Mouse (Mus musculus): ENCODE measurements around the gene Aamdc. TPM values are rescaled to one million over a fixed set of nuclear protein-coding genes. Genes with fewer than 3 reads are reported as not detected.

The Aamdc gene
- 35.9 and 41.7 TPM in 2 replicates for polyA plus RNA-seq (2016; fragmentation: Nextera tagmentation; extraction: Ambion mirVana)

GRCm38 (mm10) chr7:97579067-97579975 lies at the start of gene Aamdc, which contains the start of gene Rsf1:
Gene Aamdc (minus strand): TSS chr7:97579497.
Gene Rsf1 (plus strand): TSS chr7:97579889.
- Histone ChIP-seq H3K36me3 (0 out of 2 replicates have a peak, but pooled peaks cover 3% of the 10 kb centered on the region), H3K4me1 (replicated peaks) (peaks cover 16% of the 10 kb centered on the region), H3K4me3 (peak within 1 kb of the TSS; percentile 100), H3K27me3 (ENCODE audit: insufficient read depth, poor library complexity, severe bottlenecking) (no peaks in the 10 kb centered on the region), H3K9me3 (no peaks in the 10 kb centered on the region), H3K27ac (peak within 1 kb of the TSS; percentile 100)
- WGBS = under 1% methylated on average over 68 of the region's 68 CpGs
- DNase-seq (ENCODE audit: low spot score) = peak; percentile 96

GRCm38 (mm10) chr7:97623402-97623801 lies 44.1 kb upstream of the Aamdc start:
- H3K27ac ChIP-seq = no peak overlapping the region
- DNase-seq (ENCODE audit: low spot score) = no peak
- no peaks in the 10 kb centered on the region for H3K4me1 ChIP-seq (replicated peaks)
- no peak overlapping the region for H3K4me3 ChIP-seq
- H3K36me3 ChIP-seq = peaks cover 10% of the 10 kb centered on the region; the same call in 1 of the 2 replicates
- no peaks in the 10 kb centered on the region for H3K27me3 ChIP-seq (ENCODE audit: insufficient read depth, poor library complexity, severe bottlenecking)
- no peaks in the 10 kb centered on the region for H3K9me3 ChIP-seq

- DNase-seq (ENCODE audit: low spot score) = no peak
- H3K36me3 ChIP-seq = peaks cover 17% of the 10 kb centered on the region
- H3K27ac ChIP-seq = no peak overlapping the region
- H3K27me3 ChIP-seq (ENCODE audit: insufficient read depth, poor library complexity, severe bottlenecking) = no peaks in the 10 kb centered on the region
- WGBS = 91% methylated on average over 1 of the region's 1 CpGs
- H3K4me1 ChIP-seq (replicated peaks) = no peaks in the 10 kb centered on the region
- H3K4me3 ChIP-seq = no peak overlapping the region
- no peaks in the 10 kb centered on the region for H3K9me3 ChIP-seq
Measured at GRCm38 (mm10) chr7:97622676-97623075, 43.4 kb upstream of the Aamdc start.

- Histone ChIP-seq H3K4me3 (no peak overlapping the region), H3K36me3 (peaks cover 20% of the 10 kb centered on the region), H3K27me3 (ENCODE audit: insufficient read depth, poor library complexity, severe bottlenecking) (no peaks in the 10 kb centered on the region), H3K4me1 (replicated peaks) (no peaks in the 10 kb centered on the region), H3K27ac (no peak overlapping the region), H3K9me3 (no peaks in the 10 kb centered on the region)
- no peak for DNase-seq (ENCODE audit: low spot score)
- WGBS = 94% methylated on average over 5 of the region's 5 CpGs
Measured at GRCm38 (mm10) chr7:97621346-97621745, 42.0 kb upstream of the Aamdc start.

GRCm38 (mm10) chr7:97598548-97598947 lies 19.3 kb upstream of the Aamdc start:
- no peak for DNase-seq (ENCODE audit: low spot score)
- Histone ChIP-seq H3K27me3 (ENCODE audit: insufficient read depth, poor library complexity, severe bottlenecking) (no peaks in the 10 kb centered on the region), H3K4me1 (replicated peaks) (no peaks in the 10 kb centered on the region), H3K4me3 (no peak overlapping the region), H3K27ac (no peak overlapping the region), H3K36me3 (peaks cover 21% of the 10 kb centered on the region; the same call in 1 of the 2 replicates), H3K9me3 (no peaks in the 10 kb centered on the region)
- WGBS = 91% methylated on average over 2 of the region's 2 CpGs

- Histone ChIP-seq H3K27me3 (ENCODE audit: insufficient read depth, poor library complexity, severe bottlenecking) (no peaks in the 10 kb centered on the region), H3K4me3 (no peak overlapping the region), H3K9me3 (no peaks in the 10 kb centered on the region), H3K27ac (no peak overlapping the region), H3K36me3 (peaks cover 36% of the 10 kb centered on the region), H3K4me1 (replicated peaks) (peaks cover 26% of the 10 kb centered on the region)
- 91% methylated on average over 2 of the region's 2 CpGs for WGBS
- no peak for DNase-seq (ENCODE audit: low spot score)
Measured at GRCm38 (mm10) chr7:97593535-97593934, 14.2 kb upstream of the Aamdc start.

- 96% methylated on average over 4 of the region's 4 CpGs for WGBS
- no peak overlapping the region for H3K4me3 ChIP-seq
- H3K36me3 ChIP-seq = peaks cover 36% of the 10 kb centered on the region
- DNase-seq (ENCODE audit: low spot score) = no peak
- H3K27ac ChIP-seq = no peak overlapping the region
- H3K9me3 ChIP-seq = no peaks in the 10 kb centered on the region
- peaks cover 26% of the 10 kb centered on the region for H3K4me1 ChIP-seq (replicated peaks)
- H3K27me3 ChIP-seq (ENCODE audit: insufficient read depth, poor library complexity, severe bottlenecking) = no peaks in the 10 kb centered on the region
Measured at GRCm38 (mm10) chr7:97592396-97592795, 13.1 kb upstream of the Aamdc start.

- Histone ChIP-seq H3K4me3 (no peak overlapping the region), H3K9me3 (no peaks in the 10 kb centered on the region), H3K27me3 (ENCODE audit: insufficient read depth, poor library complexity, severe bottlenecking) (no peaks in the 10 kb centered on the region), H3K4me1 (replicated peaks) (peaks cover 26% of the 10 kb centered on the region), H3K27ac (no peak overlapping the region), H3K36me3 (peaks cover 36% of the 10 kb centered on the region)
- no peak for DNase-seq (ENCODE audit: low spot score)
- 89% methylated on average over 6 of the region's 6 CpGs for WGBS
Measured at GRCm38 (mm10) chr7:97591336-97591735, 12.0 kb upstream of the Aamdc start.

GRCm38 (mm10) chr7:97590488-97590887 lies 11.2 kb upstream of the Aamdc start:
- peaks cover 26% of the 10 kb centered on the region for H3K4me1 ChIP-seq (replicated peaks)
- H3K36me3 ChIP-seq = peaks cover 35% of the 10 kb centered on the region
- H3K9me3 ChIP-seq = no peaks in the 10 kb centered on the region
- DNase-seq (ENCODE audit: low spot score) = peak; percentile 11
- no peak overlapping the region for H3K4me3 ChIP-seq
- H3K27ac ChIP-seq = no peak overlapping the region
- no peaks in the 10 kb centered on the region for H3K27me3 ChIP-seq (ENCODE audit: insufficient read depth, poor library complexity, severe bottlenecking)
- 54% methylated on average over 3 of the region's 3 CpGs for WGBS

GRCm38 (mm10) chr7:97588506-97588905 lies 9.2 kb upstream of the Aamdc start:
- DNase-seq (ENCODE audit: low spot score) = no peak

GRCm38 (mm10) chr7:97580843-97581214 lies 1.5 kb upstream of the Aamdc start:
- Histone ChIP-seq H3K36me3 (no peaks in the 10 kb centered on the region), H3K4me3 (peak overlapping the region; percentile 100), H3K9me3 (no peaks in the 10 kb centered on the region), H3K27me3 (ENCODE audit: insufficient read depth, poor library complexity, severe bottlenecking) (no peaks in the 10 kb centered on the region), H3K4me1 (replicated peaks) (peaks cover 16% of the 10 kb centered on the region), H3K27ac (peak overlapping the region; percentile 100)
- DNase-seq (ENCODE audit: low spot score) = peak; percentile 87
- under 1% methylated on average over 11 of the region's 11 CpGs for WGBS

More at GRCm38 (mm10) chr7:97588506-97588905, 9.2 kb upstream of the Aamdc start:
- Histone ChIP-seq H3K9me3 (no peaks in the 10 kb centered on the region), H3K27me3 (ENCODE audit: insufficient read depth, poor library complexity, severe bottlenecking) (no peaks in the 10 kb centered on the region), H3K27ac (no peak overlapping the region), H3K36me3 (peaks cover 22% of the 10 kb centered on the region), H3K4me1 (replicated peaks) (peaks cover 26% of the 10 kb centered on the region), H3K4me3 (no peak overlapping the region)
- 79% methylated on average over 5 of the region's 5 CpGs for WGBS

GRCm38 (mm10) chr7:97579976-97580842 lies 912 bp upstream of the Aamdc start:
- H3K4me1 ChIP-seq (replicated peaks) = peaks cover 16% of the 10 kb centered on the region
- no peak for DNase-seq (ENCODE audit: low spot score)
- no peaks in the 10 kb centered on the region for H3K27me3 ChIP-seq (ENCODE audit: insufficient read depth, poor library complexity, severe bottlenecking)
- under 1% methylated on average over 65 of the region's 65 CpGs for WGBS
- H3K4me3 ChIP-seq = peak overlapping the region; percentile 100
- H3K36me3 ChIP-seq = no peaks in the 10 kb centered on the region
- H3K9me3 ChIP-seq = no peaks in the 10 kb centered on the region
- H3K27ac ChIP-seq = peak overlapping the region; percentile 100

Measured in hindbrain, embryonic 10.5 days (tissue).